Mouse (Mus musculus) cerebellum, postnatal 14 days (tissue): ENCODE data around the gene Xpa.
A peak's percentile ranks its signal among the peaks of the same experiment; 100 is the strongest.

Experiments
- DNase-seq, 2 experiments: peaks; one replicate each; pipeline ENCODE4 v3.0.0; 2021; ENCODE audit warnings: mixed read lengths in 2 of 2

The Xpa gene

GRCm38 (mm10) chr4:46138287-46139222 is 57.6 kb downstream of the Xpa start, which contains the start of the genes Ncbp1 and Tstd2:
TSS of gene Ncbp1 (plus strand) at chr4:46138613.
TSS of gene Tstd2 (minus strand) at chr4:46138694.
- DNase-seq: peak; percentile 94 to 95

- no peak for DNase-seq
These were observed 58.4 kb downstream of the Xpa start for GRCm38 (mm10) chr4:46137629-46138286.

GRCm38 (mm10) chr4:46131791-46132190 is 64.3 kb downstream of the Xpa start:
- DNase-seq: no peak

- peak; percentile 57 to 76 for DNase-seq
These were observed 65.9 kb downstream of the Xpa start for GRCm38 (mm10) chr4:46130221-46130620.

- no peak for DNase-seq
These were observed 66.7 kb downstream of the Xpa start for GRCm38 (mm10) chr4:46129311-46130004.

- DNase-seq: peak; percentile 90 to 93
These were observed 69.6 kb downstream of the Xpa start for GRCm38 (mm10) chr4:46126541-46126940.

- DNase-seq: no peak
These were observed 72.8 kb downstream of the Xpa start for GRCm38 (mm10) chr4:46123358-46123757.

- DNase-seq: no peak
These were observed 75.3 kb downstream of the Xpa start for GRCm38 (mm10) chr4:46120767-46121166.

GRCm38 (mm10) chr4:46119514-46120094 is 76.5 kb downstream of the Xpa start:
- DNase-seq: peak in 1 of 2 experiments; percentile 45

GRCm38 (mm10) chr4:46117536-46117935 is 78.6 kb downstream of the Xpa start:
- no peak for DNase-seq

GRCm38 (mm10) chr4:46116544-46117175 is 79.5 kb downstream of the Xpa start:
- DNase-seq: peak; percentile 78 to 84

GRCm38 (mm10) chr4:46115308-46115707 is 80.8 kb downstream of the Xpa start:
- DNase-seq: no peak

GRCm38 (mm10) chr4:46111361-46111760 is 84.8 kb downstream of the Xpa start:
- DNase-seq: peak; percentile 67 to 69

GRCm38 (mm10) chr4:46110084-46110483 is 86.0 kb downstream of the Xpa start:
- peak in 1 of 2 experiments; percentile 9 for DNase-seq
